Mouse (Mus musculus) myocyte (in vitro differentiated cells): ENCODE data around the gene Slc27a5. TPM values are rescaled to one million over a fixed set of nuclear protein-coding genes. Genes with fewer than 3 reads are reported as not detected.

Source experiments
- H3K27me3 ChIP-seq: one replicate; pipeline ENCODE4 v1.6.1; 2011; ENCODE audit not compliant: control insufficient read depth, insufficient read depth, insufficient read length
- H3K36me3 ChIP-seq: one replicate; pipeline ENCODE4 v1.6.1; 2011; ENCODE audit not compliant: control insufficient read depth, insufficient read depth
- H3K4me2 ChIP-seq: one replicate; pipeline ENCODE4 v1.6.1; 2011; ENCODE audit warnings: low read depth, control low read depth
- H3K4me3 ChIP-seq: one replicate; pipeline ENCODE4 v1.5.1; 2011; ENCODE audit warnings: mild to moderate bottlenecking, control low read depth, moderate library complexity
- H3K79me2 ChIP-seq: one replicate; pipeline ENCODE4 v1.6.1; 2011; ENCODE audit not compliant: control insufficient read depth, insufficient read depth
- H3ac ChIP-seq: one replicate; pipeline ENCODE4 v1.6.1; 2011; ENCODE audit not compliant: control insufficient read depth, insufficient read length
- CEBPB ChIP-seq: IDR thresholded peaks from 2 replicates; pipeline ENCODE4 v1.6.1; 2011; ENCODE audit warnings: mild to moderate bottlenecking, moderate library complexity; ENCODE audit not compliant: poor library complexity, insufficient read depth, severe bottlenecking
- E2F4 ChIP-seq: IDR thresholded peaks from one replicate; pipeline ENCODE4 v1.6.1; 2011; ENCODE audit warnings: mild to moderate bottlenecking, control low read depth, moderate library complexity; ENCODE audit not compliant: insufficient read depth
- MAX ChIP-seq: IDR thresholded peaks from one replicate; pipeline ENCODE4 v1.6.1; 2011; ENCODE audit warnings: low read depth, mild to moderate bottlenecking, control low read depth
- MYOD1 ChIP-seq, 3 experiments: IDR thresholded peaks; one replicate each; pipeline ENCODE4 v1.6.1; 2011; ENCODE audit warnings: control low read depth in 2 of 3, low read depth in 2 of 3, mild to moderate bottlenecking in 2 of 3, moderate library complexity in 1 of 3; ENCODE audit not compliant: insufficient read length in 2 of 3, control insufficient read depth in 1 of 3
- MYOG ChIP-seq, 3 experiments: IDR thresholded peaks; one replicate each; pipeline ENCODE4 v1.6.1; 2011; ENCODE audit warnings: control low read depth in 2 of 3, low read depth in 2 of 3, mild to moderate bottlenecking in 2 of 3; ENCODE audit not compliant: insufficient read length in 2 of 3, control insufficient read depth in 1 of 3, insufficient read depth in 1 of 3
- POLR2A ChIP-seq: IDR thresholded peaks from one replicate; pipeline ENCODE4 v1.6.1; 2011; ENCODE audit warnings: low read depth, mild to moderate bottlenecking, control low read depth, moderate library complexity; ENCODE audit not compliant: insufficient read length
- POLR2AphosphoS2 ChIP-seq: IDR thresholded peaks from one replicate; pipeline ENCODE4 v1.6.1; 2011; ENCODE audit warnings: low read depth, control low read depth; ENCODE audit not compliant: insufficient read length
- REST ChIP-seq: IDR thresholded peaks from one replicate; pipeline ENCODE4 v1.6.1; 2011; ENCODE audit warnings: mild to moderate bottlenecking, control low read depth, moderate library complexity; ENCODE audit not compliant: insufficient read depth, insufficient read length
- SRF ChIP-seq: IDR thresholded peaks from one replicate; pipeline ENCODE4 v1.6.1; 2011; ENCODE audit warnings: low read depth; ENCODE audit not compliant: control insufficient read depth, insufficient read length
- TCF12 ChIP-seq: IDR thresholded peaks from one replicate; pipeline ENCODE4 v1.6.1; 2011; ENCODE audit warnings: mild to moderate bottlenecking, control low read depth; ENCODE audit not compliant: poor library complexity, insufficient read depth, severe bottlenecking
- TCF3 ChIP-seq: IDR thresholded peaks from one replicate; pipeline ENCODE4 v1.6.1; 2011; ENCODE audit warnings: low read depth, control low read depth; ENCODE audit not compliant: insufficient read length
- USF1 ChIP-seq: IDR thresholded peaks from one replicate; pipeline ENCODE4 v1.6.1; 2011; ENCODE audit warnings: low read depth, mild to moderate bottlenecking, control low read depth, moderate library complexity
- polyA plus RNA-seq: library from polyadenylated mRNA; unstranded; fragments of >200 nt; fragmentation: generic; extraction: Trizol; gene quantifications from one replicate; pipeline ENCODE4 v1.2.1, GENCODE M21; 2012; ENCODE audit warnings: missing spikeins

The Slc27a5 gene
- polyA plus RNA-seq, 1 experiment, result not detected

GRCm38 (mm10) chr7:12978931-12979722 is 18.9 kb downstream of the Slc27a5 start:
- no peaks in the 10 kb centered on the region for H3K27me3 ChIP-seq
- TF ChIP-seq SRF (no peak), TCF3 (no peak), REST (no peak), MAX (no peak)
- H3K4me3 ChIP-seq, result peak overlapping the region; percentile 66
- H3K79me2 ChIP-seq, result no peaks in the 10 kb centered on the region
- peak overlapping the region; percentile 99 for H3K4me2 ChIP-seq
- no peak overlapping the region for H3ac ChIP-seq
- H3K36me3 ChIP-seq, result no peaks in the 10 kb centered on the region

GRCm38 (mm10) chr7:12977682-12978389 is 20.2 kb downstream of the Slc27a5 start, which contains the start of gene Zfp446:
TSS of gene Zfp446 (plus strand) at chr7:12977848.
- Histone ChIP-seq H3K79me2 (no peaks in the 10 kb centered on the region), H3K36me3 (no peaks in the 10 kb centered on the region), H3ac (peak within 1 kb of the TSS; percentile 19), H3K4me3 (peak within 1 kb of the TSS; percentile 66), H3K27me3 (no peaks in the 10 kb centered on the region), H3K4me2 (peak within 1 kb of the TSS; percentile 99)
- TF ChIP-seq POLR2AphosphoS2 (peak; percentile 86), POLR2A (peak; percentile 80), USF1 (no peak), TCF12 (no peak), SRF (peak; percentile 15), MYOD1 (IDR thresholded peaks at IDR 0.05; ENCODE audit: control insufficient read depth in 1 of 3, insufficient read length in 2 of 3, low read depth in 2 of 3) (no peak), MYOG (IDR thresholded peaks at IDR 0.05; ENCODE audit: control insufficient read depth in 1 of 3, insufficient read depth in 1 of 3, insufficient read length in 2 of 3, low read depth in 2 of 3) (peak in 1 of 3 experiments; percentile 27)

- no peaks in the 10 kb centered on the region for H3K27me3 ChIP-seq
- H3K4me2 ChIP-seq, result no peak overlapping the region
- no peak for TF ChIP-seq REST
- no peak for TF ChIP-seq USF1
- TF ChIP-seq TCF3, result no peak
- TF ChIP-seq POLR2AphosphoS2, result no peak
- TF ChIP-seq POLR2A, result no peak
- TF ChIP-seq SRF, result no peak
- TF ChIP-seq MAX, result no peak
- TF ChIP-seq MYOG (IDR thresholded peaks at IDR 0.05; ENCODE audit: control insufficient read depth in 1 of 3, insufficient read depth in 1 of 3, insufficient read length in 2 of 3, low read depth in 2 of 3), result no peak
- TF ChIP-seq TCF12, result no peak
- no peak for TF ChIP-seq E2F4
- TF ChIP-seq MYOD1 (IDR thresholded peaks at IDR 0.05; ENCODE audit: control insufficient read depth in 1 of 3, insufficient read length in 2 of 3, low read depth in 2 of 3), result no peak
- TF ChIP-seq CEBPB, result no peak
- H3ac ChIP-seq, result no peak overlapping the region
- H3K79me2 ChIP-seq, result peaks cover 5% of the 10 kb centered on the region
- no peak overlapping the region for H3K4me3 ChIP-seq
- no peaks in the 10 kb centered on the region for H3K36me3 ChIP-seq
These were observed 27.1 kb downstream of the Slc27a5 start for GRCm38 (mm10) chr7:12970906-12971305.

GRCm38 (mm10) chr7:12966104-12966845 is 31.7 kb downstream of the Slc27a5 start:
- Histone ChIP-seq H3ac (peak overlapping the region; percentile 9), H3K36me3 (no peaks in the 10 kb centered on the region), H3K4me3 (peak overlapping the region; percentile 88), H3K4me2 (peak overlapping the region; percentile 96), H3K27me3 (no peaks in the 10 kb centered on the region), H3K79me2 (peaks cover 5% of the 10 kb centered on the region)
- no peak for TF ChIP-seq MYOG (IDR thresholded peaks at IDR 0.05; ENCODE audit: control insufficient read depth in 1 of 3, insufficient read depth in 1 of 3, insufficient read length in 2 of 3, low read depth in 2 of 3)
- no peak for TF ChIP-seq REST
- TF ChIP-seq MYOD1 (IDR thresholded peaks at IDR 0.05; ENCODE audit: control insufficient read depth in 1 of 3, insufficient read length in 2 of 3, low read depth in 2 of 3), result no peak
- no peak for TF ChIP-seq SRF
- no peak for TF ChIP-seq CEBPB
- no peak for TF ChIP-seq E2F4
- no peak for TF ChIP-seq TCF3
- TF ChIP-seq MAX, result no peak
- TF ChIP-seq POLR2AphosphoS2, result no peak
- no peak for TF ChIP-seq TCF12
- no peak for TF ChIP-seq POLR2A
- no peak for TF ChIP-seq USF1
